Mouse (Mus musculus) left cerebral cortex, adult 9 months (tissue): ENCODE data around the gene Hrasls5.

Experiments
- DNase-seq, 2 experiments: peaks; one replicate each; pipeline ENCODE4 v3.0.0; 2022; ENCODE audit warnings: low spot score in 2 of 2

Gene Hrasls5

GRCm38 (mm10) chr19:7606801-7607689 lies 5.3 kb upstream of the Hrasls5 start, which contains the start of gene Lgals12:
Gene Lgals12 (minus strand): TSS chr19:7607193.
- peak in 1 of 2 experiments; percentile 63 for DNase-seq

GRCm38 (mm10) chr19:7607690-7608201 lies 4.6 kb upstream of the Hrasls5 start:
- no peak for DNase-seq

- DNase-seq: no peak
Observed at GRCm38 (mm10) chr19:7613151-7613550, 810 bp downstream of the Hrasls5 start.

DNA sequence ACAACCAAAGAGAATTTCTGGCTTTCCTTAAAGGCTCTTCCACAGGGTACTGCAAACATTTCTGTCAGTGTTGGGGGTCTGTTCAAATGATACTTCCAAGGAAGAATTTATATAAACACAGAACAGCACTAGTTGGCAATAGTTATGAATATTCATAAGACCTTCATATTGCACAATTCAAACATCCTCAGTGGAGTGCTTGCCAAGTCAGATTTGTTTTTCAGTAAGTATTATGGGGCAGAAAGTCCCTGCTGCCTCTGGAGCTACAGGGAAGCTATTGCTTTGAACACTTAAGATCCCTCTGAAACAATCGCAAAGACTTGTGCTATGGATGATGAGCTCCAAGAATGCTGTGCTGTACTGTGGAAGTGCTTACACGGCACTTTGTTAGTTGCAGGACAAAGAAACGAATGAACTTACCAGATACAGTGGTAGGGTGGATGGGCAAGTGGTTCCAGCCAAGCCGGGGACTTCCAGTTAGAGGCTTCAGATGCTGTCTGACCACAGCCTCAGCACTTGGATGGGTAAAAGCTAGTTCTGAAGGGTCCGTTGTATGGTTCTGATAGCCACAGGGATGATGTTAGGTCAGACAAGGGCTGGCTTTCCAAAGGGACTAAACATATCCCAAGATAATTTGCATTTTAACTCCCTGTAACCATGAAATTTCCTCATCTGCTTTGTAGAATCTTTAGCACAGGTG lies 4.0 kb downstream of the Hrasls5 start:
- DNase-seq: no peak

DNA sequence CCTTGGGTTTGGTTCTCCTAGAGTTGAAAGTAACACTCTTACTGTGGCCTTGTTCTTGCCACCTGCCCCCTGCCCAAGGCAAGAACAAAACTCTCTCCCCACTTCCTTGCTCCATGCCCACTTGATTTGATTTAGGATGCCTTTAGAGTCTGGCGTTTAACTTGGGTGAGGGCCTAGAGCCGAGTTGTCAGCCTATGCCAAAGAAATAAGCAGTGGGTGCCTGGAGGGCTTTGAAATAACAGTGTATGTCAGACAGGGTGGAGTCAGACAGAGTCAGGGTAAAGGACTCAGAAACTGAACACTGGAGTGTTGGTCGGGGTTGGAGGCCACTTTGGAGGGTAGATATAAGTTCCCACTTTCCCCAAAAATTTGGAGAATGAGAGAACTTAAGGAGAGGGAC lies 4.7 kb downstream of the Hrasls5 start:
- DNase-seq: no peak

DNA sequence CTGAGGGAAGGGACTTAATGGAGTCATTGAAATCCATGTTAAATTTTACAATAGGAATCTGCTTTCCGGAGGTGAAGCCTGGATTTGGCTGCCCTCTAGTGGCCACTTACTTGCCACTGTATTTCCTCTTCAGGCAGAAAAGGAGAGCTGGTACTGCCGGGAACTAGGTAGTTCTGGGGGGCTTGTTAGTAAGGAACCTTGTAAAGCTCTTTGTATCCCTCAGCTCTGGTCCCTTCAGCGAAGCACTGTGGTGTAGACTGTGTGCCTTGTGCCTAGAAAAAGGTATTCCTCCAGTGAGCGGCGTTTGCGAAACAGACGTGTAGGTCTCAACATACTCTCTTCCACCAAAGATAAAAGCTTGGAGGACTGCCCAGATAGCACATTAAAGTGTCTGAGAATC lies 5.4 kb downstream of the Hrasls5 start:
- peak in 1 of 2 experiments; percentile 75 for DNase-seq

DNA sequence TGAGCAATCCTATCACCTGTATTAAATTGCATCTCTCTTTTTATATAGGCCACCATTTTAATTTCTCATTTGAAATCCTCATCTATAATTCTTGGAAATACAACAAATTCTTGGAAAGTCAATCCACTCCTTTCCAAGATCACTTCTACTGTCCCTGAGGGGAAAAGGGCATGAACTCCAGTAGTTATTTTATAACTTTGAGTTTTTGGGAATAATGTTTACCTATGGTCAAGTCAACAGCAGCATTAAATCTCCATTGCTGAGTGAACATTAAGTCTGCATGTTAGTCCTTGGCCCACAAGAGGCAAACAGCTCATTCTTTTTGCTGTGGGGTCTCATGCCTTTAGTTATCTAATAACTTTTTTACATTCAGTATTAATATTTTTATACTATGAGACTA lies 20.7 kb downstream of the Hrasls5 start:
- no peak for DNase-seq

GRCm38 (mm10) chr19:7633786-7634185 lies 21.4 kb downstream of the Hrasls5 start:
- DNase-seq: no peak

GRCm38 (mm10) chr19:7648913-7649666 lies 36.7 kb downstream of the Hrasls5 start:
- DNase-seq: no peak

DNA sequence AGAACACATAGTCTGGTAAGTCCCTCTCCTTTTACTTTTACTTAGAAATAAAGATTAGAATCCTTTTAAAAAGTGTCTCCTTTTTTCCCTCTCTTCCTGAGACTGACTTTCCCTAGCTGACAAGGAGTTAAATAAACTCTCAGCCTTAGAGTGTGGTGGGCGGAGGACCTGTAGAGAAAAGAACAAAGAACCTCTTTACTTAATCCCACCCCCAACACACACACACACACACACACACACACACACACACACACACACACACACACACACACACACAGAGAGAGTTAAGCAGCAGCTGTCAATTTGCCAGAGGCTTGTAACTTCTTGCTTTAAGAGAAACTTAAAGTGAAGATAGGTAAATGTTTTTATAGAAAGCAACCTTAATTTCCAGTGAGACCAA lies 59.7 kb downstream of the Hrasls5 start:
- no peak for DNase-seq

GRCm38 (mm10) chr19:7687988-7688387 lies 75.6 kb downstream of the Hrasls5 start:
- DNase-seq: no peak
